Mouse (Mus musculus) limb, embryonic 10.5 days (tissue): ENCODE measurements around the gene Taf5l. TPM values are rescaled to one million over a fixed set of nuclear protein-coding genes. Genes with fewer than 3 reads are reported as not detected.

Experiments used
- microRNA counts: library from miRNA; unstranded; fragments of <30 nt; microRNA quantifications from one replicate; lab custom pipeline; 2017
- microRNA-seq: library from miRNA; unstranded; fragments of <30 nt; microRNA quantifications from one replicate; pipeline ENCODE4, GENCODE M21; 2017
- polyA plus RNA-seq: library from polyadenylated mRNA; unstranded; fragments of >200 nt; fragmentation: Nextera tagmentation; extraction: Ambion mirVana; gene quantifications from 2 replicates; pipeline ENCODE4 v1.2.1, GENCODE M21; 2016

Taf5l gene
- polyA plus RNA-seq, 1 experiment from 2014 or later = 49.7 TPM

MicroRNAs encoded within 50 kb of the gene (microRNA counts, 519-probe panel; counts per million panel counts)
- 684 counts per million, percentile 72 among the panel's probes with 10 or more counts for microRNA mmu-miR-1967 (lab: Ali Mortazavi, UCI)

Small RNA genes lying within 50 kb of the gene (microRNA-seq; reads per million reads assigned to microRNA genes)
- not detected for gene Mir1967

Other genes starting within 250 kb of the Taf5l start
- 58.2 and 61.8 TPM in 2 replicates for gene Rab4a, start 215.4 kb downstream of the Taf5l start, polyA plus RNA-seq
- gene Ccsap, start 161.2 kb downstream of the Taf5l start, polyA plus RNA-seq = 6.0 and 6.1 TPM in 2 replicates
- 1.6 and 1.8 TPM in 2 replicates for gene Acta1, start 126.6 kb downstream of the Taf5l start, polyA plus RNA-seq
- 60.4 and 61.9 TPM in 2 replicates for gene Nup133, start 72.1 kb downstream of the Taf5l start, polyA plus RNA-seq
- 19.3 and 20.3 TPM in 2 replicates for gene Abcb10, start 38.3 kb downstream of the Taf5l start, polyA plus RNA-seq
- 8.4 and 8.9 TPM in 2 replicates for gene Urb2, start 111 bp upstream of the Taf5l start, polyA plus RNA-seq
- 35.0 and 43.7 TPM in 2 replicates for gene Galnt2, start 210.0 kb upstream of the Taf5l start, polyA plus RNA-seq